Mouse (Mus musculus) intestine, postnatal 0 days (tissue): ENCODE results near the gene Kif7. TPM values are rescaled to one million over a fixed set of nuclear protein-coding genes. Genes with fewer than 3 reads are reported as not detected.
A peak's percentile ranks its signal among the peaks of the same experiment; 100 is the strongest.

ENCODE experiments used
- ATAC-seq: fragments of 200-750 bp; cut with Nextera tagmentation; 2 replicates; pipeline ENCODE4 v1.8.0; 2017; ENCODE audit warnings: mild to moderate bottlenecking, moderate TSS enrichment, moderate library complexity
- H3K27ac ChIP-seq: fragments of 300-500 bp; sonication (generic); 2 replicates; pipeline ENCODE4 v1.5.1; 2014; ENCODE audit warnings: mild to moderate bottlenecking, low read depth, low read length, moderate library complexity
- H3K27me3 ChIP-seq: fragments of 300-500 bp; sonication (generic); replicated peaks from 2 replicates; pipeline ENCODE4 v1.6.1; 2014; ENCODE audit warnings: low read length, mixed read lengths; ENCODE audit not compliant: control insufficient read depth, insufficient read depth
- H3K36me3 ChIP-seq: fragments of 300-500 bp; sonication (generic); 2 replicates; pipeline ENCODE4 v1.6.1; 2014; ENCODE audit warnings: mild to moderate bottlenecking, moderate library complexity; ENCODE audit not compliant: control insufficient read depth, insufficient read depth
- H3K4me1 ChIP-seq: fragments of 300-500 bp; sonication (generic); replicated peaks from 2 replicates; pipeline ENCODE4 v1.6.1; 2014; ENCODE audit warnings: antibody characterized with exemption, low read length, mixed read lengths; ENCODE audit not compliant: control insufficient read depth, insufficient read depth
- H3K4me2 ChIP-seq: fragments of 300-500 bp; sonication (generic); replicated peaks from 2 replicates; pipeline ENCODE4 v1.6.1; 2014; ENCODE audit warnings: low read depth, mild to moderate bottlenecking, moderate library complexity
- H3K4me3 ChIP-seq: fragments of 300-500 bp; sonication (generic); 2 replicates; pipeline ENCODE4 v1.5.1; 2014; ENCODE audit warnings: low read depth, low read length
- H3K9ac ChIP-seq: fragments of 300-500 bp; sonication (generic); 2 replicates; pipeline ENCODE4 v1.6.1; 2014; ENCODE audit warnings: mild to moderate bottlenecking, low read depth, low read length
- H3K9me3 ChIP-seq: fragments of 300-500 bp; sonication (generic); 2 replicates; pipeline ENCODE4 v1.6.1; 2016; ENCODE audit warnings: mixed run types; ENCODE audit not compliant: control insufficient read depth
- CTCF ChIP-seq: sonication (generic); IDR thresholded peaks from 2 replicates; pipeline ENCODE4 v1.5.1; 2016; ENCODE audit warnings: low read depth, mild to moderate bottlenecking, control low read depth, antibody characterized with exemption, moderate library complexity
- WGBS: fragments of 180-500 bp; shearing (Covaris S2); extraction: QIAGEN DNeasy Blood & Tissue Kit; methylation state at CpG from one replicate; pipeline ENCODE4 v1.1.7; 2014; 5-methylcytosine and 5-hydroxymethylcytosine counted together
- polyA plus RNA-seq: library from polyadenylated mRNA; unstranded; fragments of >200 nt; fragmentation: Nextera tagmentation; extraction: Ambion mirVana; gene quantifications from 2 replicates; pipeline ENCODE4 v1.2.1, GENCODE M21; 2015

Gene Kif7
- polyA plus RNA-seq, 1 experiment from 2014 or later: 0.69 TPM

DNA sequence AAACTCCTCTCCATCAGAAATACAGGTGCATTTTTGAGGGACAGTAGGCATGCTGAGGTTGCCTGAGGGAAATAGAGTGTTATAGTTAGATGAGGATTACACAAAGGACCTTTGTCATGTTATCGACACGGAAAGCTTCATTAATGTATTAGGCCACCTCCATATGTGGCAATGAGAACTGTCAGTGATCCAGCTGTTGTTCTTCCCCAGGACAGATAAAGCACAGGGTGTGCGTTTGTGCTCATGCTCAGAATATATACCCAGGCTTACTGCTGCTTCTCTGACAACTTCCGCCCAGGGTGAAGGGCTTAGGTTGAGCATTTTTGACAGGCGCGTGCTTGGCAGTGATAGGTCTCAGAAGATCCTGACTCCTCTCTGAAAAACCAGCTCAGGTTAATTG is 34.0 kb upstream of the Kif7 start:
- Histone ChIP-seq H3K4me2 (no peak overlapping the region), H3K27me3 (no peaks in the 10 kb centered on the region), H3K9me3 (no peaks in the 10 kb centered on the region), H3K4me1 (no peaks in the 10 kb centered on the region), H3K27ac (no peak overlapping the region), H3K9ac (no peak overlapping the region), H3K36me3 (no peaks in the 10 kb centered on the region), H3K4me3 (no peak overlapping the region)
- no peak for ATAC-seq
- TF ChIP-seq CTCF: no peak
- 80% methylated on average over 6 of the region's 6 CpGs for WGBS

- no peaks in the 10 kb centered on the region for H3K36me3 ChIP-seq
- no peaks in the 10 kb centered on the region for H3K9me3 ChIP-seq
- H3K27ac ChIP-seq: no peak overlapping the region
- no peak overlapping the region for H3K4me3 ChIP-seq
- H3K9ac ChIP-seq: no peak overlapping the region
- peaks cover 4% of the 10 kb centered on the region; the same call in 1 of the 2 replicates for H3K4me1 ChIP-seq
- H3K27me3 ChIP-seq: no peaks in the 10 kb centered on the region
- ATAC-seq: no peak
- TF ChIP-seq CTCF: no peak
- 82% methylated on average over 6 of the region's 6 CpGs for WGBS
- H3K4me2 ChIP-seq: no peak overlapping the region
Observed at GRCm38 (mm10) chr7:79747659-79748058, 32.1 kb upstream of the Kif7 start.

DNA sequence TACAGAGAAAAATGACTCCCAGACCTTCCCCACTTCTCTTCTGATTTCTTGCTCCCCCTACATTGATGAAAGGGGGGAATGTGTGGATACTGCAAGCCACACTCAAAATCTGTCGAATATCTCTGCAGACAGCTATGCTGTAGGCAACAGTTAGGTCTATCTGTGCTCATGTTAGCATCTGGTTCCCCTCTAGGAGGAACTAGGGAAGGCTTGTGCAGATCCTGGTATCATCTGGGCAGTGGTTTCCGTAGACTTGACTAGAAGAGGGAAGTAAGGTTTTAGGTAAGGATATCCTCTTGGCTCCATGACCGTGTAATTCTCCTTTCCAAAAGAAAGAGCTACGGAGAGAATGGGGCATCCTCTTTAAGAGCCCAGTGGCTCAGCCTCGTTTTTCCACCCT is 29.1 kb upstream of the Kif7 start:
- Histone ChIP-seq H3K9me3 (no peaks in the 10 kb centered on the region), H3K4me2 (no peak overlapping the region), H3K4me1 (peaks cover 4% of the 10 kb centered on the region; the same call in 1 of the 2 replicates), H3K9ac (no peak overlapping the region), H3K27me3 (no peaks in the 10 kb centered on the region), H3K4me3 (no peak overlapping the region), H3K27ac (no peak overlapping the region), H3K36me3 (0 out of 2 replicates have a peak, but pooled peaks cover 3% of the 10 kb centered on the region)
- 81% methylated on average over 5 of the region's 5 CpGs for WGBS
- TF ChIP-seq CTCF: no peak
- ATAC-seq: no peak

GRCm38 (mm10) chr7:79744051-79744450 is 28.5 kb upstream of the Kif7 start:
- H3K4me1 ChIP-seq: peaks cover 4% of the 10 kb centered on the region; the same call in 1 of the 2 replicates
- H3K27me3 ChIP-seq: no peaks in the 10 kb centered on the region
- H3K4me2 ChIP-seq: no peak overlapping the region
- no peak overlapping the region for H3K9ac ChIP-seq
- WGBS: 88% methylated on average over 9 of the region's 9 CpGs
- H3K4me3 ChIP-seq: no peak overlapping the region
- H3K36me3 ChIP-seq: peaks cover 4% of the 10 kb centered on the region; the same call in 1 of the 2 replicates
- TF ChIP-seq CTCF: no peak
- no peak overlapping the region for H3K27ac ChIP-seq
- no peaks in the 10 kb centered on the region for H3K9me3 ChIP-seq
- ATAC-seq: no peak

- Histone ChIP-seq H3K36me3 (peaks cover 14% of the 10 kb centered on the region), H3K4me1 (peaks cover 4% of the 10 kb centered on the region; the same call in 1 of the 2 replicates), H3K4me3 (peak within 1 kb of the TSS; percentile 75), H3K27ac (no peak within 1 kb of the TSS), H3K27me3 (no peaks in the 10 kb centered on the region), H3K4me2 (peak within 1 kb of the TSS; percentile 99), H3K9me3 (no peaks in the 10 kb centered on the region), H3K9ac (peak within 1 kb of the TSS; percentile 78)
- peak; percentile 80 for ATAC-seq
- peak; percentile 13; the same call in 1 of the 2 replicates for TF ChIP-seq CTCF
- WGBS: 3% methylated on average over 46 of the region's 46 CpGs
Observed at GRCm38 (mm10) chr7:79742659-79743536, 27.4 kb upstream of the Kif7 start, which contains the start of the genes Pex11a and Wdr93. Gene Pex11a, minus strand, starts transcription at chr7:79743131. Gene Wdr93, plus strand, starts transcription at chr7:79743163.

DNA sequence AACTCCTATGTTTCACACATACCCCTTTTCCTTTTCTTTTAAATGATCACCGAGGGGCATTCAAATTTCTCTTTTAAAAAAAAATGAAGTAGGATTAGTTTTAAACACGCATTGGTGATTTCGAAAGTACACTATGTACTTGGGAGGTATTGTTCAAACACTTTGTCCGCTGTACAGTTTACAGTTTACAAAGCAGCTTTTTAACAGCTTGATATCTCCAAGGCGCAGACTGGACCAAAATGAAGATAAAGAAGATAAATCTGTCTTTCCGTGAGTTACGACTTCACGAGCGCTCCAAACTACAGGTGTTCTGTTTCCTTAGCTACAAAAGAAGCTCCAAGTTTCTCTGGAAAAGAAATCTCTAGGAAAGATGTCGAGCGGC is 26.7 kb upstream of the Kif7 start:
- ATAC-seq: no peak
- peaks cover 4% of the 10 kb centered on the region; the same call in 1 of the 2 replicates for H3K4me1 ChIP-seq
- H3K36me3 ChIP-seq: peaks cover 20% of the 10 kb centered on the region
- peak overlapping the region; percentile 99 for H3K4me2 ChIP-seq
- peak overlapping the region; percentile 75 for H3K4me3 ChIP-seq
- 10% methylated on average over 11 of the region's 11 CpGs for WGBS
- 0 out of 2 replicates have a peak overlapping the region, but pooled peaks have one; percentile 78 for H3K9ac ChIP-seq
- TF ChIP-seq CTCF: no peak
- no peaks in the 10 kb centered on the region for H3K9me3 ChIP-seq
- no peak overlapping the region for H3K27ac ChIP-seq
- H3K27me3 ChIP-seq: no peaks in the 10 kb centered on the region
